Mouse (Mus musculus) layer of hippocampus, postnatal 14 days (tissue): ENCODE data around the gene Nr3c2. TPM values are rescaled to one million over a fixed set of nuclear protein-coding genes. Genes with fewer than 3 reads are reported as not detected.

Experiments used
- DNase-seq, 2 experiments: peaks; one replicate each; pipeline ENCODE4 v3.0.0; 2021 to 2022; ENCODE audit warnings: low spot score in 2 of 2, mixed read lengths in 1 of 2
- total RNA-seq, 2 experiments: library from RNA; stranded (reverse); gene quantifications; 2 replicates each; pipeline ENCODE4 v1.2.3; 2021

The Nr3c2 gene
- total RNA-seq, 2 experiments from 2014 or later, result 129 to 136 TPM

DNA sequence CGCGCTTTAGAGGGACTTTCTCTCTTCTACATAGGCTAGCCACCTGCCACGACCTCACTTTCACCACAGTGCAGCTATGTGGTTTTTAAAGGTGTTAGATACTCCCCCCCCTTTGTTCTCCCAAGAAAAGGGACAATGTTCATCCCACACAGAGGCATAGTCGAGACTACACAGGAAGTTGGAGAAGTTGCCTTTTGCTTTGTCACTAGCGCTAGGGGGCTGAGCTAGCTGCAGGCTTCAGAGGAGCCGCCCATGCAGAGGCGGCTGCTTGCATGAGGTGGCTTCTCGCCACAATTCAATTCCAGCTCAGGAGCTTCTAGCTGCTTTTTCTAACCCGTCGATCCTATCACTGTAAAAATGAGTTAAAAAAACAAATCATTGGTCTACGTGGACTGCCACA, 393.4 kb downstream of the Nr3c2 start:
- no peak for DNase-seq

GRCm38 (mm10) chr8:77294599-77294998, 395.4 kb downstream of the Nr3c2 start:
- peak in 1 of 2 experiments; percentile 42 for DNase-seq
